Mouse (Mus musculus) limb, embryonic 14.5 days (tissue): ENCODE measurements around the gene Adrm1. TPM values are rescaled to one million over a fixed set of nuclear protein-coding genes. Genes with fewer than 3 reads are reported as not detected.

Experiments used
- ATAC-seq: fragments of 200-750 bp; cut with Nextera tagmentation; 2 replicates; pipeline ENCODE4 v1.8.0; 2017; ENCODE audit warnings: low read depth, moderate number of reproducible peaks, moderate TSS enrichment; ENCODE audit not compliant: low FRiP score
- DNase-seq: peaks from one replicate; pipeline ENCODE4 v3.0.0-alpha.2; 2015; ENCODE audit warnings: low spot score
- H3K27ac ChIP-seq: fragments of 300-500 bp; sonication (generic); replicated peaks from 2 replicates; pipeline ENCODE4 v1.5.1; 2014; ENCODE audit warnings: low read depth, mild to moderate bottlenecking, low read length, moderate library complexity, mixed read lengths
- H3K27me3 ChIP-seq: fragments of 300-500 bp; sonication (generic); 2 replicates; pipeline ENCODE4 v1.6.1; 2014; ENCODE audit warnings: low read length, mixed read lengths; ENCODE audit not compliant: control insufficient read depth, insufficient read depth
- H3K36me3 ChIP-seq: fragments of 300-500 bp; sonication (generic); 2 replicates; pipeline ENCODE4 v1.6.1; 2014; ENCODE audit warnings: mild to moderate bottlenecking, low read length, moderate library complexity, mixed read lengths; ENCODE audit not compliant: control insufficient read depth, insufficient read depth
- H3K4me1 ChIP-seq: fragments of 300-500 bp; sonication (generic); 2 replicates; pipeline ENCODE4 v1.6.1; 2014; ENCODE audit warnings: antibody characterized with exemption, low read length, mixed read lengths; ENCODE audit not compliant: control insufficient read depth, insufficient read depth
- H3K4me2 ChIP-seq: fragments of 300-500 bp; sonication (generic); replicated peaks from 2 replicates; pipeline ENCODE4 v1.6.1; 2014; ENCODE audit warnings: low read depth, mild to moderate bottlenecking, low read length, moderate library complexity; ENCODE audit not compliant: severe bottlenecking
- H3K4me3 ChIP-seq: fragments of 300-500 bp; sonication (generic); replicated peaks from 2 replicates; pipeline ENCODE4 v1.5.1; 2014; ENCODE audit warnings: low read length
- H3K9ac ChIP-seq: fragments of 300-500 bp; sonication (generic); 2 replicates; pipeline ENCODE4 v1.6.1; 2014; ENCODE audit warnings: mild to moderate bottlenecking, low read depth, low read length, moderate library complexity; ENCODE audit not compliant: severe bottlenecking
- H3K9me3 ChIP-seq: fragments of 300-500 bp; sonication (generic); 2 replicates; pipeline ENCODE4 v1.6.1; 2016; ENCODE audit warnings: low read length; ENCODE audit not compliant: control insufficient read depth
- POLR2A ChIP-seq: fragments of 200-500 bp; IDR thresholded peaks from 2 replicates; pipeline ENCODE4 v1.8.0; 2012; ENCODE audit warnings: inconsistent platforms, mild to moderate bottlenecking, moderate library complexity, borderline replicate concordance; ENCODE audit not compliant: insufficient read depth, insufficient read length; ENCODE audit errors: extremely low read depth
- WGBS: fragments of 180-500 bp; shearing (Covaris S2); extraction: QIAGEN DNeasy Blood & Tissue Kit; methylation state at CpG from one replicate; pipeline ENCODE4 v1.1.7; 2014; 5-methylcytosine and 5-hydroxymethylcytosine counted together
- polyA plus RNA-seq, 2 experiments: library from polyadenylated mRNA; depleted of rRNA in 1 of 2; stranded (reverse) in 1 of 2; unstranded in 1 of 2; fragments of >200 nt; fragmentation: Nextera tagmentation in 1 of 2; extraction: Ambion mirVana in 1 of 2; gene quantifications; 2 replicates each; pipeline versions ENCODE4 v1.2.1 to v1.2.3; 2012 to 2014

The Adrm1 gene
- polyA plus RNA-seq, 2 experiments, result 115 to 135 TPM

GRCm38 (mm10) chr2:180158627-180159026 is 12.7 kb upstream of the Adrm1 start:
- no peak for ATAC-seq
- WGBS, result 87% methylated on average over 3 of the region's 3 CpGs

GRCm38 (mm10) chr2:180165855-180166254 is 5.4 kb upstream of the Adrm1 start:
- 85% methylated on average over 2 of the region's 2 CpGs for WGBS
- Histone ChIP-seq H3K4me1 (no peaks in the 10 kb centered on the region; the same call in 1 of the 2 replicates), H3K9me3 (no peaks in the 10 kb centered on the region), H3K27me3 (no peaks in the 10 kb centered on the region), H3K9ac (no peak overlapping the region), H3K36me3 (peaks cover 21% of the 10 kb centered on the region), H3K4me3 (no peak overlapping the region), H3K27ac (no peak overlapping the region), H3K4me2 (no peak overlapping the region)
- DNase-seq (no peak), ATAC-seq (no peak)
- TF ChIP-seq POLR2A, result no peak

More at GRCm38 (mm10) chr2:180158627-180159026, 12.7 kb upstream of the Adrm1 start:
- H3K27ac ChIP-seq, result no peak overlapping the region
- no peak overlapping the region for H3K9ac ChIP-seq
- TF ChIP-seq POLR2A, result no peak
- H3K9me3 ChIP-seq, result no peaks in the 10 kb centered on the region
- H3K27me3 ChIP-seq, result no peaks in the 10 kb centered on the region
- no peak overlapping the region for H3K4me2 ChIP-seq
- no peak overlapping the region for H3K4me3 ChIP-seq
- H3K36me3 ChIP-seq, result peaks cover 72% of the 10 kb centered on the region
- DNase-seq, result no peak
- no peaks in the 10 kb centered on the region for H3K4me1 ChIP-seq

GRCm38 (mm10) chr2:180166869-180167268 is 4.4 kb upstream of the Adrm1 start:
- Histone ChIP-seq H3K27me3 (no peaks in the 10 kb centered on the region), H3K36me3 (peaks cover 12% of the 10 kb centered on the region), H3K9me3 (no peaks in the 10 kb centered on the region), H3K4me3 (no peak overlapping the region), H3K4me2 (no peak overlapping the region), H3K27ac (no peak overlapping the region), H3K4me1 (no peaks in the 10 kb centered on the region; the same call in 1 of the 2 replicates), H3K9ac (no peak overlapping the region)
- no peak for TF ChIP-seq POLR2A
- DNase-seq (no peak), ATAC-seq (no peak)
- WGBS, result 83% methylated on average over 2 of the region's 2 CpGs

- H3K27me3 ChIP-seq, result no peaks in the 10 kb centered on the region
- peaks cover 23% of the 10 kb centered on the region for H3K36me3 ChIP-seq
- DNase-seq (no peak), ATAC-seq (no peak)
- 0 out of 2 replicates have a peak overlapping the region, but pooled peaks have one; percentile 97 for H3K4me3 ChIP-seq
- 0 out of 2 replicates have a peak overlapping the region, but pooled peaks have one; percentile 95 for H3K9ac ChIP-seq
- no peak for TF ChIP-seq POLR2A
- H3K4me1 ChIP-seq, result peaks cover 10% of the 10 kb centered on the region; the same call in 1 of the 2 replicates
- no peak overlapping the region for H3K27ac ChIP-seq
- 0 out of 2 replicates have a peak overlapping the region, but pooled peaks have one; percentile 87 for H3K4me2 ChIP-seq
- 79% methylated on average over 11 of the region's 11 CpGs for WGBS
- no peaks in the 10 kb centered on the region for H3K9me3 ChIP-seq
These were observed 1.0 kb upstream of the Adrm1 start for GRCm38 (mm10) chr2:180170151-180170805.

GRCm38 (mm10) chr2:180171522-180172070 is 311 bp downstream of the Adrm1 start:
- peak overlapping the region; percentile 95 for H3K9ac ChIP-seq

More at GRCm38 (mm10) chr2:180171522-180172070, 311 bp downstream of the Adrm1 start:
- peaks cover 32% of the 10 kb centered on the region for H3K36me3 ChIP-seq
- H3K4me2 ChIP-seq, result peak overlapping the region; percentile 87
- peak overlapping the region; percentile 97 for H3K4me3 ChIP-seq
- peak; percentile 53 for ATAC-seq
- peak overlapping the region; percentile 89 for H3K27ac ChIP-seq
- peaks cover 10% of the 10 kb centered on the region; the same call in 1 of the 2 replicates for H3K4me1 ChIP-seq
- H3K27me3 ChIP-seq, result no peaks in the 10 kb centered on the region
- TF ChIP-seq POLR2A, result 0 out of 2 replicates have a peak, but pooled peaks have one; percentile 29
- H3K9me3 ChIP-seq, result no peaks in the 10 kb centered on the region
- no peak for DNase-seq
- under 1% methylated on average over 42 of the region's 80 CpGs for whole genome bisulfite sequencing
